Mouse (Mus musculus): Measurements from ENCODE around the gene Chchd2. TPM values are rescaled to one million over a fixed set of nuclear protein-coding genes. Genes with fewer than 3 reads are reported as not detected.
"Not testable (repeated sequence)": the region's sequence is repeated elsewhere in the genome, so short reads cannot be mapped to it uniquely, and the experiment has no call there.

The Chchd2 gene
- polyA plus RNA-seq, 1 experiment from 2014 or later = 862 TPM

DNA sequence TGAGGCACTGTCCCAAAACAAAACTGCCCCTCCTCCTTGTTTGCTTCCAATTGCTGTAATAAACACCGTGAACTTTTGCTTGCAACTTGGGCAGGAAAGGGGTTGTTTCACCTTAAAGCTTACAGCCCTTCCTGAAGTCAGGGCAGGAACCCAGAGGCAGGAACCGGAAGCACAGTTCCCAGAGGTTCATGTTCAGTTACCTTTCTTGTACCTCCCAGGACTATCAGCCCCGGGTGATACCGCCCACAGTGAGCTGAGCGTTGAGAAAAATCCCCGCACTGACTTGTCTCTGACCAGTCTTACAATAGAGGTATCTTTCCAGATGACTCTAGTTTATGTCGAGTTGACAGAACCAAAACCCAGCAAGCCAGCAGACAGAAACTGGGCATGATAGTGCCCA lies 22.3 kb upstream of the Chchd2 start:
- ATAC-seq (ENCODE audit: insufficient number of reproducible peaks, insufficient read depth, low FRiP score, low TSS enrichment) = no peak
- Histone ChIP-seq H3K4me2 (replicated peaks) (no peak overlapping the region), H3K9ac (no peak overlapping the region), H3K36me3 (no peaks in the 10 kb centered on the region), H3K27ac (no peak overlapping the region), H3K4me1 (0 out of 2 replicates have a peak, but pooled peaks cover 7% of the 10 kb centered on the region), H3K27me3 (no peaks in the 10 kb centered on the region), H3K9me3 (no peaks in the 10 kb centered on the region), H3K4me3 (no peak overlapping the region)
- 79% methylated on average over 7 of the region's 7 CpGs for WGBS

DNA sequence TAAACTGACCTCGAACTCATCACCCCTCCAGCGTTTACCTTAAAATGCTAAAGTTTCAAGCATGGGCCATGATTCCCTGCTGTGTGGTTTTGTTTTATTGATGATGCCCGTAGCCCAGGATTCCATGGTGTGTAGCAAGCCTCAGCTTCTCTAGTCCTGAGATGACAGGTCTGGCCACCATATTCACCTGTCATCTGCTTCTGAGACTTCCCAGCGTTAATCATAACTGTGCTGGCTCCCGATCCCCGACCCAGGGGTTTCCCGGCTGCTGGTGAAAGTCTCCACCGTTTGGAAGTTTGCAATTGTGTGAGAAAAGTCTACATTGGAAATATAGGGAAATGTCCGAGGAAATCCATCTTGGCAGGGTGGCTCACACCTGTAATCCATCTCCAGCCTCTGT lies 21.9 kb upstream of the Chchd2 start:
- WGBS = 69% methylated on average over 9 of the region's 9 CpGs

DNA sequence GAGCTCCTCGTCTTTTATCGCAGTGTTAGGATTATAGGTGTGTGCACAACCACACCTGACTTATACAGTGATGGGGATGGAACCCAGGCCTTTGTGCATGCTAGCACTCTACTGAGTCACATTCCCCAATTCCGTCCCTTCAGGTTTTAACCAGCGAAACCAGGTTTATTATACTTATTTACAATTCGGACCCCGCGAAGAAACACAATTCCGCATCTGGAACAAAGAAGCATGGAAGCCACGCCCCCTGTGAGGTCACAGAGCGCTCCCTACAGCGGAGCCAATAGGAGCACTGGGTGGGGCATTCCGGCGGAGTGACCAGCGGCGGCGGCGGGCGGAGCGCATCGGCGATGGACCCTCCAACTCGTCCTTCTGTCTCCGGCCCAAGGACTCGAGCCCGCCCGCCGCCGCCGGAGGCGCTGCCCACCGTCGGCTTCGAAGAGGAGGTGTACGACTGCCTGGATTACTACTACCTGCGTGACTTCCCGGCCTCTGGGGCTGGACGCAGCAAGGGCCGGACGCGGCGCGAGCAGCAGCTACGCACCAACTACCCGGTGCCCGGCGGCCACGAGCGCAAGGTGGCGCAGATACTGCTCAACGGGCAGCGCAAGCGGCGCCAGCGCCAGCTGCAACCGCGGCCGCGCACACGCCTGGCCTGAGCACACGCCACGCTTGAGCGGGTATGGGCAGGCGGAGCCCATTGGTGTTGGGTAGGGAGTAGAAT lies 21.1 kb upstream of the Chchd2 start, which contains the start of gene Nupr1l:
Gene Nupr1l (plus strand): TSS at position 299 of the 724 bp plus-strand sequence.
- no peaks in the 10 kb centered on the region for H3K36me3 ChIP-seq
- ATAC-seq (ENCODE audit: insufficient number of reproducible peaks, insufficient read depth, low FRiP score, low TSS enrichment) = peak; percentile 94
- H3K4me1 ChIP-seq = 0 out of 2 replicates have a peak, but pooled peaks cover 7% of the 10 kb centered on the region
- H3K4me2 ChIP-seq (replicated peaks) = peak within 1 kb of the TSS; percentile 89
- WGBS = under 1% methylated on average over 63 of the region's 63 CpGs
- peak within 1 kb of the TSS; percentile 81 for H3K9ac ChIP-seq
- H3K27me3 ChIP-seq = no peaks in the 10 kb centered on the region
- H3K9me3 ChIP-seq = no peaks in the 10 kb centered on the region
- peak within 1 kb of the TSS; percentile 89 for H3K27ac ChIP-seq
- H3K4me3 ChIP-seq = peak within 1 kb of the TSS; percentile 75

More for the DNA sequence above, 21.9 kb upstream of the Chchd2 start:
- H3K9me3 ChIP-seq = no peaks in the 10 kb centered on the region
- H3K27ac ChIP-seq = no peak overlapping the region
- no peaks in the 10 kb centered on the region for H3K27me3 ChIP-seq
- peak overlapping the region; percentile 75 for H3K4me3 ChIP-seq
- H3K36me3 ChIP-seq = no peaks in the 10 kb centered on the region
- no peak overlapping the region; the same call in 1 of the 2 replicates for H3K9ac ChIP-seq
- H3K4me2 ChIP-seq (replicated peaks) = peak overlapping the region; percentile 89
- ATAC-seq (ENCODE audit: insufficient number of reproducible peaks, insufficient read depth, low FRiP score, low TSS enrichment) = no peak
- H3K4me1 ChIP-seq = 0 out of 2 replicates have a peak, but pooled peaks cover 7% of the 10 kb centered on the region

DNA sequence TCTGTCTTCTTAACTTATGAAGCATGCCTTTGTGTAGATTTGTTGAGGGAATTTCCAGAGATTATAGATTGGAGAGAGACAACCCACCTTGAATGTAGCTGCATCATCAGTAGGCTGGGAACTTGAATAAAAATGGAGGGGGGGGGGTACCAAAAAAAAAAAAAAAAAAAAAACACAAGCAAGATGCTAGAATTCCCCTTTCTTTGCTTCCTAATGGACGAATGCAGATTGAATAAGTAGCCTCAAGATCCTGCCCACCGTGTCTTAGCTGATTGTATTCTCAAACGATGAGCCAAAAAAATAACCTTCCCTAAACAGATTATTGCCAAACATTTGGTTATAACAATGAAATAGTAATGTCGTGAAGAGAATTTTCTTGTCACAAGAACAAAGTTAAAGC lies 20.5 kb upstream of the Chchd2 start:
- peak overlapping the region; percentile 80 for H3K27ac ChIP-seq
- H3K4me3 ChIP-seq = peak overlapping the region; percentile 75
- H3K9ac ChIP-seq = 0 out of 2 replicates have a peak overlapping the region, but pooled peaks have one; percentile 81
- H3K4me1 ChIP-seq = 0 out of 2 replicates have a peak, but pooled peaks cover 7% of the 10 kb centered on the region
- WGBS = 29% methylated on average over 4 of the region's 4 CpGs
- peaks cover 4% of the 10 kb centered on the region; the same call in 1 of the 2 replicates for H3K36me3 ChIP-seq
- H3K27me3 ChIP-seq = no peaks in the 10 kb centered on the region
- no peak for ATAC-seq (ENCODE audit: insufficient number of reproducible peaks, insufficient read depth, low FRiP score, low TSS enrichment)
- peak overlapping the region; percentile 89 for H3K4me2 ChIP-seq (replicated peaks)
- no peaks in the 10 kb centered on the region for H3K9me3 ChIP-seq

DNA sequence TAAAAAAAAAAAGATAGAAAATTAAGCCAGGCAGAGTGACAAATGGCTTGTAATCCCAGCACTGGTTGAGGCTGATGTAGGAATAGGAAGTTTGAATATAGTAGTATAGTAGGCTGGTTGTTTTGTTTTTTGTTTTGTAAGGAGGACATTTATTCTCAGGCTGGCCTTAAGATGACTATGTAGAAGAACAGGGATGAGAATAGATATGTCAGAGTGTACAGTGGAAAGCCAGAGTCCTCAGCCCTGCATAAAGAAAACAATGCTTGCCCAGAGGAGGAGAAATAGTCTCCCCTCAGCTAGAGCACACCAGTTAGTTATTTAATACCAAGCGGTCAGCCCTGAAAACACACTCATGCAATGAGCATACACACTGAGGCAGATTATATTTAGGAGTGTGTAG lies 11.2 kb upstream of the Chchd2 start, which contains the start of gene Phkg1:
Gene Phkg1 (minus strand): TSS at position 101 of the 400 bp plus-strand sequence.
- H3K27me3 ChIP-seq = no peaks in the 10 kb centered on the region
- no peak within 1 kb of the TSS for H3K27ac ChIP-seq
- no peak within 1 kb of the TSS for H3K4me2 ChIP-seq (replicated peaks)
- peaks cover 10% of the 10 kb centered on the region for H3K36me3 ChIP-seq
- H3K9me3 ChIP-seq = no peaks in the 10 kb centered on the region
- 95% methylated on average over 1 of the region's 1 CpGs for WGBS
- H3K9ac ChIP-seq = no peak within 1 kb of the TSS
- H3K4me3 ChIP-seq = no peak within 1 kb of the TSS
- no peak for ATAC-seq (ENCODE audit: insufficient number of reproducible peaks, insufficient read depth, low FRiP score, low TSS enrichment)
- peaks cover 10% of the 10 kb centered on the region; the same call in 1 of the 2 replicates for H3K4me1 ChIP-seq

DNA sequence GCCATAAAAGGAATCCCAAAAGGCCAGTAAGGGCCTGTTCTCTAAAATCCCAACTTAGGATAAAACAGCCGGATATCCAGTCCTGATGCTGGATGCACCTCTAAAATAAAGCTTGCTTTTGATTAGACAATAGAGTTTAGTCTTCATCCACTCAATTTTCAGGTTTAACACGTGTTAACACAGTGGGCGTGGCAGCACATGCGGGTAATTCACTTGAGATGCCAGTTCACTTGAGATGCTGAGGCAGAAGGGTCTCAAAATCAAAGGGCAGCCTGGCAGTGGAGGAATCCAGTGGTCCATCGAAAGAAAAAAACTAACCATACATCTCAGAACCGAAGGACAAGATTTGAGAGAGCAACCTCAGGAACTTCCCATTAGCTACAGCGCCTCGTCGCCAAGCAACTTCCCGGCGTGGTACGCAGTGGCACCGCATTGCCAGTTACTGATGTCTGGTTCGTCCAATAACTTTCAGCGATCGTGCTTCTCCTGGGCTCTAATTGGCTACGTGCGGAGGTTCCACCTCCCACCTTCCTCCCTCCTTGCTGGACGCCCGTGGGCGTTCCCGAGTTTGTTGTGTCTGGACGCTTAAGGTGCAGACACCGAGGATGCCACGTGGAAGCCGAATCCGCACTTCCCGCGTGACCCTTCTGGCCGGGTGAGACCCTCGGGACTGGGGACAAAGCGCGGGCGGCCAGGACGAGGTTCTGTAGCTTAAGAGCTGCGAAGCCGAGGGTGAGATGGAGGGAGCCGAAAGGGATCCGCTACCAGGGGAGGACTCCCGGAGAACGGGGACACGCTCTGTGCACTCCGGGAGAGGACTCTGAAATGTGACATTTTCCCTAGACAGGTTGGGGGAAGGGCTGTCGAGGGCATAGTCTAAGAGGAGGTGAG lies 8.2 kb upstream of the Chchd2 start, which contains the start of gene Zbed5:
Gene Zbed5 (plus strand): TSS at position 526 of the 891 bp plus-strand sequence.
- Histone ChIP-seq H3K4me1 (peaks cover 10% of the 10 kb centered on the region; the same call in 1 of the 2 replicates), H3K4me3 (peak within 1 kb of the TSS; percentile 74), H3K27me3 (no peaks in the 10 kb centered on the region), H3K27ac (no peak within 1 kb of the TSS), H3K9me3 (no peaks in the 10 kb centered on the region), H3K9ac (peak within 1 kb of the TSS; percentile 66), H3K4me2 (replicated peaks) (peak within 1 kb of the TSS; percentile 77), H3K36me3 (no peaks in the 10 kb centered on the region)
- WGBS = 2% methylated on average over 44 of the region's 44 CpGs
- ATAC-seq (ENCODE audit: insufficient number of reproducible peaks, insufficient read depth, low FRiP score, low TSS enrichment) = peak; percentile 96

DNA sequence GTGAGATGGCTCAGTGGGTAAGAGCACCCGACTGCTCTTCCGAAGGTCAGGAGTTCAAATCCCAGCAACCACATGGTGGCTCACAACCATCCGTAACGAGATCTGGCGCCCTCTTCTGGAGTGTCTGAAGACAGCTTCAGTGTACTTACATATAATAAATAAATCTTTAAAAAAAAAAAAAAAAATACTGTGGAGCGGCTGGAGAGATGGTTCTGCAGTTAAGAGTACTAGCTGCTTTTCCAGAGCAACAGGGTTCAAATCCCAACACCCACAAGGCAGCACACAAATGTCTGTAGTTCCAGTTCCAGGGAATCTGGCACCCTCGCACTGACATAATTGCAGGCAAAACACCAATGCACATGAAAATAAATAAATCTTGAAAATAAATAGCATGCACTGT lies 3.1 kb upstream of the Chchd2 start:
- not testable (repeated sequence) for H3K9ac ChIP-seq; H3K27me3 ChIP-seq; ATAC-seq (ENCODE audit: insufficient number of reproducible peaks, insufficient read depth, low FRiP score, low TSS enrichment); H3K4me2 ChIP-seq (replicated peaks); H3K4me3 ChIP-seq; H3K27ac ChIP-seq; H3K36me3 ChIP-seq; H3K9me3 ChIP-seq
- WGBS = 81% methylated on average over 7 of the region's 7 CpGs
- H3K4me1 ChIP-seq = peaks cover 13% of the 10 kb centered on the region

DNA sequence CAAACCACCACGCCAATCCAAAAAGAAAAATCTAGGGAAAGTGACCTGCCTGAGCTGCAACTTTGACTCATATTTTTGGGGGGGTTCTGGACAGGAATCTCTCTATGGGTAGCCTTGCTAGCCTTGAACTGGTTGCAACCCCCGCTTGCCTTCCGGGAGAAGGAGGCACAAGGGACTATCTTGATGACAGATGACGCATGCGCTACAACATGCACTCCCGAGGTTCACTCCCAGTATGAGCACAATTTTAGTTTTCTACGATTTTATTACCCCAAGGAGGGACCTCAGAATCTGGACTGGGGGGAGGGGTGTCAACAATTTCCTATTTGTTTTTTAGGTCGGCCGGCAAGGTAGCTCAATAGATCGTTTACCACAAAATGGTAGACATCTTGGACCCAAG lies 999 bp downstream of the Chchd2 start:
- H3K9ac ChIP-seq = peak overlapping the region; percentile 95
- H3K27ac ChIP-seq = no peak overlapping the region
- H3K36me3 ChIP-seq = peaks cover 27% of the 10 kb centered on the region
- peak overlapping the region; percentile 89 for H3K4me2 ChIP-seq (replicated peaks)
- peaks cover 11% of the 10 kb centered on the region for H3K4me1 ChIP-seq
- H3K27me3 ChIP-seq = no peaks in the 10 kb centered on the region
- WGBS = 44% methylated on average over 10 of the region's 10 CpGs
- ATAC-seq (ENCODE audit: insufficient number of reproducible peaks, insufficient read depth, low FRiP score, low TSS enrichment) = no peak
- H3K4me3 ChIP-seq = peak overlapping the region; percentile 90
- H3K9me3 ChIP-seq = no peaks in the 10 kb centered on the region

DNA sequence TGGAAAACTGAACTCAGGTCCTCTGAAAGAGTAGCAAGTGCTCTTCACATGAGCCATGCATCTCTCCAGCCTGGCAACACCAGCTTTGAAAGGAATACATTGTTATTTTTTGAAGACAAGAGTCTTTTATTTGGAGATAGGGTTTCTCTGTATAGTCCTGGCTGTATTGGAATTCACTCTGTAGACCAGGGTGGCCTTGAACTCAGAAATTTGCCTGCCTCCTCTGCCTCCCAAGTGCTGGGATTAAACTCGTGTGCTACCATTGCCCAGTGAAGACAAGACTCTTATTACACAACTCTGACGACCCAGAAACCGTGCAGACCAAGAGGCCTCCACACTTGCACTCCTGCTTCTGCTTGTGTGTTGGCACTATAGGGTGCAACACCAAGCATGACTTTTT lies 7.4 kb downstream of the Chchd2 start:
- Histone ChIP-seq H3K9me3 (no peaks in the 10 kb centered on the region), H3K4me2 (replicated peaks) (no peak overlapping the region), H3K36me3 (peaks cover 34% of the 10 kb centered on the region), H3K4me1 (no peaks in the 10 kb centered on the region; the same call in 1 of the 2 replicates), H3K9ac (no peak overlapping the region), H3K27me3 (no peaks in the 10 kb centered on the region), H3K27ac (0 out of 2 replicates have a peak overlapping the region, but pooled peaks have one; percentile 7), H3K4me3 (no peak overlapping the region)
- WGBS = 67% methylated on average over 3 of the region's 3 CpGs
- ATAC-seq (ENCODE audit: insufficient number of reproducible peaks, insufficient read depth, low FRiP score, low TSS enrichment) = no peak

DNA sequence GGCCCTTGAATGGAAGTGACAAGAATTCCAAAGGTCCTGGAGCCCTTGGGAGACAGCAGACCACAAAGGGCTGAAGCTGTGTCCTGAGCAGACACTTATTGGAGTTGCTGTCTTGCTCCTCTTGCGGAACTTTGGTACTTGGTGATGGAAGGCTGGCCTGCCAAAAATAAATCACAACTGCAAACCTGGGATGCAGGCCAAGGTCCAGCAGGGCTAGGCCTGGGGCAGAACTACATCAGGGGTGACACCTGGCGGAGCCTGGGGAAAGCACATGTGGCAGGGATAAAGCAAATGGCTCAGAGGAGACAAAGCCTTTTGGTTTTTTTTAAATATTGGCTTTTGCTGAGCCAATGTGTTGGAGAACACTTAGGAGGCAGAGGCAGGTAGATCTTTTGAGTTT lies 8.3 kb downstream of the Chchd2 start:
- WGBS = 55% methylated on average over 2 of the region's 2 CpGs
- Histone ChIP-seq H3K9ac (no peak overlapping the region), H3K4me2 (replicated peaks) (no peak overlapping the region), H3K27ac (0 out of 2 replicates have a peak overlapping the region, but pooled peaks have one; percentile 7), H3K27me3 (no peaks in the 10 kb centered on the region), H3K9me3 (no peaks in the 10 kb centered on the region), H3K4me1 (no peaks in the 10 kb centered on the region), H3K36me3 (peaks cover 27% of the 10 kb centered on the region), H3K4me3 (no peak overlapping the region)
- no peak for ATAC-seq (ENCODE audit: insufficient number of reproducible peaks, insufficient read depth, low FRiP score, low TSS enrichment)

DNA sequence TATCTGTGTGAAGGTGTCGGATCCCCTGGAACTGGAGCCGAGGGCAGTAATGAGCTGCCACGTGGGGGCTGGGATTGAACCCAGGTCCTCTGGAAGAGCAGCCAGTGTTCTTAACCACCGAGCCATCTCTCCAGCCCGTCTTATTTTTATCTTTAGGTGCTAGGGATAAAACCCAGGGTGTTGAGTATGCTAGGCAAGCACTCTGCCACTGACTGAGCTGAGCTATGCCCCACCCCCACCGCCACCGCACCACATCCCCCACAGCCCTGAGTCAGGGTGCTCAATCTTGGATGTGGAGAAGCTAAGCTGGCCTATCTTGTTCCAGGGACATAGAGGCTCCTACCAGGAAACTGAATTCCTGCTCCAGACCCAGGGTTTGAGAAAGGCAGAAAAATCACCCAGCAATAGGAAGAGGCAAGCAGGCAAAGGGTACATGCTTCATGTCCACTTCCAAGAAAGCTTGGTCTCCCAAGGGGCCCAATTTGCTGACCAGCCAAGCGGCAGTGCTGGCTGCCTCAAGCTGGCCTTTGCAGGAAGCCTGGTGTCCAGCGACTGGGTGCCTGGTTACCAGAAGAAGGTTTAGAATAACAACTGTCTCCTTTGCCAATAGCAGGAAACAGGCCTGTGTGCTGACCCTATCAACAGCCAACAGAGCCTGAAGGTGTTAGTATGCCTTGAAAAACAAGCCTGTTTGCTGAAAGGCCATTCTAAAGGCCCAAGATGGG lies 9.4 kb downstream of the Chchd2 start:
- Histone ChIP-seq H3K4me3 (no peak overlapping the region), H3K9me3 (no peaks in the 10 kb centered on the region), H3K27me3 (no peaks in the 10 kb centered on the region), H3K4me1 (no peaks in the 10 kb centered on the region), H3K36me3 (peaks cover 20% of the 10 kb centered on the region), H3K4me2 (replicated peaks) (no peak overlapping the region), H3K27ac (no peak overlapping the region), H3K9ac (no peak overlapping the region)
- no peak for ATAC-seq (ENCODE audit: insufficient number of reproducible peaks, insufficient read depth, low FRiP score, low TSS enrichment)
- WGBS = 68% methylated on average over 9 of the region's 9 CpGs

All from embryonic facial prominence, embryonic 12.5 days (tissue).